ENCODE assay signal across 10 mouse cellular contexts in genomic region chr4:57064830-57065229, GRCm38 (mm10).
A peak's percentile ranks its signal among the peaks of the same experiment; 100 is the strongest.
DNase-seq lines count a peak whose midpoint lies in the region; ATAC-seq and TF ChIP-seq lines count a peak whose summit lies in the region.
"Had no signal": no experiment of that assay in that cellular context is flagged by ENCODE, and none has a peak within 500 bp of the region (broad histone marks: within the 10 kb centered on the region; RNA-seq: fewer than 3 reads in every experiment).

No protein-coding gene starts in this region.

- no peak for TF ChIP-seq POLR2A in cerebellum, adult 2 months (IDR thresholded peaks at IDR 0.05; ENCODE audit: borderline replicate concordance, insufficient read depth, low read length)
- TF ChIP-seq POLR2A in ES-Bruce4 (IDR thresholded peaks at IDR 0.05; ENCODE audit: insufficient read depth, low read length) = no peak

- 32% methylated on average over 2 of the region's 2 CpGs for WGBS in cerebellum, adult 2 months
- WGBS in hindbrain, embryonic 16.5 days = 17% methylated on average over 2 of the region's 2 CpGs
- WGBS in midbrain, embryonic 13.5 days = 10% methylated on average over 2 of the region's 2 CpGs

- peak; percentile 35 for ATAC-seq in hindbrain, embryonic 16.5 days
- ATAC-seq in midbrain, embryonic 13.5 days = no peak; the same call in 1 of the 2 replicates

- TF ChIP-seq EP300 in ES-Bruce4 (IDR thresholded peaks at IDR 0.05; ENCODE audit: insufficient read depth, low read depth, low read length) = peak; percentile 74

- no peak overlapping the region for H3K9ac ChIP-seq in ES-Bruce4 (ENCODE audit: low read depth, poor library complexity, severe bottlenecking)
- H3K9ac ChIP-seq in hindbrain, embryonic 16.5 days (ENCODE audit: low read depth, low read length) = no peak overlapping the region
- 0 out of 2 replicates have a peak overlapping the region, but pooled peaks have one; percentile 14 for H3K9ac ChIP-seq in midbrain, embryonic 13.5 days (replicated peaks)
- H3K9ac ChIP-seq: embryonic facial prominence, embryonic 12.5 days; limb, embryonic 15.5 days had no signal

- DNase-seq in cerebellum, adult 2 months = no peak
- DNase-seq in cerebellum, adult 8-10 months = no peak
- no peak for DNase-seq in lung, postnatal 4 days
- no peak for DNase-seq in lung, postnatal 36 days
- DNase-seq in adrenal gland, postnatal 10 days = no peak

- TF ChIP-seq CTCF in cerebellum, adult 2 months (IDR thresholded peaks at IDR 0.05; ENCODE audit: borderline replicate concordance, insufficient read depth, low read depth, low read length) = no peak
- no peak for TF ChIP-seq CTCF in ES-Bruce4 (IDR thresholded peaks at IDR 0.05; ENCODE audit: low read depth, low read length)

- H3K27me3 ChIP-seq in cerebellum, adult 2 months (ENCODE audit: control insufficient read depth, insufficient read depth, low read length) = no peaks in the 10 kb centered on the region
- H3K27me3 ChIP-seq in ES-Bruce4 (ENCODE audit: control insufficient read depth, insufficient read depth, low read length, poor library complexity, severe bottlenecking) = no peaks in the 10 kb centered on the region
- no peaks in the 10 kb centered on the region for H3K27me3 ChIP-seq in hindbrain, embryonic 16.5 days (replicated peaks; ENCODE audit: control insufficient read depth, insufficient read depth, low read length)
- H3K27me3 ChIP-seq in midbrain, embryonic 13.5 days = no peaks in the 10 kb centered on the region
- H3K27me3 ChIP-seq: embryonic facial prominence, embryonic 12.5 days; limb, embryonic 15.5 days had no signal

- peak overlapping the region; percentile 19; the same call in 1 of the 2 replicates for H3K27ac ChIP-seq in cerebellum, adult 2 months (ENCODE audit: insufficient read depth, low read length)
- H3K27ac ChIP-seq in ES-Bruce4 (ENCODE audit: insufficient read depth, low read length) = peak overlapping the region; percentile 73
- H3K27ac ChIP-seq in hindbrain, embryonic 16.5 days (ENCODE audit: low read depth, low read length) = no peak overlapping the region
- H3K27ac ChIP-seq in midbrain, embryonic 13.5 days = no peak overlapping the region
- H3K27ac ChIP-seq: embryonic facial prominence, embryonic 12.5 days; limb, embryonic 15.5 days had no signal

- no peak overlapping the region for H3K4me3 ChIP-seq in cerebellum, adult 2 months (replicated peaks; ENCODE audit: insufficient read depth, low read depth, low read length)
- no peak overlapping the region for H3K4me3 ChIP-seq in ES-Bruce4 (ENCODE audit: low read depth, low read length)
- H3K4me3 ChIP-seq in hindbrain, embryonic 16.5 days (ENCODE audit: low read length) = no peak overlapping the region
- no peak overlapping the region for H3K4me3 ChIP-seq in midbrain, embryonic 13.5 days (replicated peaks)
- H3K4me3 ChIP-seq: embryonic facial prominence, embryonic 12.5 days; limb, embryonic 15.5 days had no signal

- H3K9me3 ChIP-seq in ES-Bruce4 (replicated peaks; ENCODE audit: control insufficient read depth, insufficient read depth, low read length, poor library complexity, severe bottlenecking) = no peaks in the 10 kb centered on the region
- H3K9me3 ChIP-seq in hindbrain, embryonic 16.5 days (ENCODE audit: control insufficient read depth, low read length) = no peaks in the 10 kb centered on the region
- no peaks in the 10 kb centered on the region for H3K9me3 ChIP-seq in midbrain, embryonic 13.5 days
- H3K9me3 ChIP-seq: embryonic facial prominence, embryonic 12.5 days; limb, embryonic 15.5 days had no signal

- no peak overlapping the region for H3K4me2 ChIP-seq in hindbrain, embryonic 16.5 days (ENCODE audit: low read length)
- no peak overlapping the region for H3K4me2 ChIP-seq in midbrain, embryonic 13.5 days (replicated peaks)
- H3K4me2 ChIP-seq: embryonic facial prominence, embryonic 12.5 days; limb, embryonic 15.5 days had no signal

- peaks cover 10% of the 10 kb centered on the region for H3K4me1 ChIP-seq in cerebellum, adult 2 months (ENCODE audit: control insufficient read depth, insufficient read depth, low read length)
- H3K4me1 ChIP-seq in ES-Bruce4 (ENCODE audit: control insufficient read depth, insufficient read depth, low read length) = peaks cover 14% of the 10 kb centered on the region
- peaks cover 6% of the 10 kb centered on the region; the same call in 1 of the 2 replicates for H3K4me1 ChIP-seq in hindbrain, embryonic 16.5 days (ENCODE audit: control insufficient read depth, insufficient read depth, low read depth, low read length)
- H3K4me1 ChIP-seq in midbrain, embryonic 13.5 days (replicated peaks) = peaks cover 17% of the 10 kb centered on the region

- H3K36me3 ChIP-seq in ES-Bruce4 (ENCODE audit: control insufficient read depth, insufficient read depth, low read length, poor library complexity, severe bottlenecking) = no peaks in the 10 kb centered on the region
- no peaks in the 10 kb centered on the region; the same call in 1 of the 2 replicates for H3K36me3 ChIP-seq in hindbrain, embryonic 16.5 days (ENCODE audit: control insufficient read depth, insufficient read depth, low read length)
- no peaks in the 10 kb centered on the region for H3K36me3 ChIP-seq in midbrain, embryonic 13.5 days
- H3K36me3 ChIP-seq: embryonic facial prominence, embryonic 12.5 days had no signal

Comparison
In these comparisons a context has a peak if more than half of its experiments do, and no peak if none do; other contexts are left out.
1. H3K27ac ChIP-seq: peak in cerebellum, adult 2 months (single experiment) and ES-Bruce4 (single experiment); none in hindbrain, embryonic 16.5 days (single experiment) and midbrain, embryonic 13.5 days (single experiment).